Mouse (Mus musculus): ENCODE data around the gene Tsg101. TPM values are rescaled to one million over a fixed set of nuclear protein-coding genes. Genes with fewer than 3 reads are reported as not detected.

Gene Tsg101
- polyA plus RNA-seq, 1 experiment from 2014 or later: 180 TPM

- H3K4me3 ChIP-seq (replicated peaks): no peak overlapping the region
- ATAC-seq (replicated peaks; ENCODE audit: low FRiP score): no peak
- no peak overlapping the region for H3K9ac ChIP-seq
- WGBS: 83% methylated on average over 4 of the region's 4 CpGs
- no peaks in the 10 kb centered on the region for H3K9me3 ChIP-seq (replicated peaks)
- no peak overlapping the region for H3K27ac ChIP-seq
- no peak overlapping the region for H3K4me2 ChIP-seq
- peaks cover 8% of the 10 kb centered on the region; the same call in 1 of the 2 replicates for H3K27me3 ChIP-seq
- peaks cover 14% of the 10 kb centered on the region for H3K36me3 ChIP-seq
- peaks cover 43% of the 10 kb centered on the region for H3K4me1 ChIP-seq
Measured at GRCm38 (mm10) chr7:46843576-46843975, 76.2 kb downstream of the Tsg101 start.

- Histone ChIP-seq H3K36me3 (peaks cover 2% of the 10 kb centered on the region; the same call in 1 of the 2 replicates), H3K9ac (no peak overlapping the region), H3K27ac (no peak overlapping the region), H3K4me2 (no peak overlapping the region), H3K4me1 (peaks cover 51% of the 10 kb centered on the region), H3K27me3 (peaks cover 8% of the 10 kb centered on the region; the same call in 1 of the 2 replicates), H3K9me3 (replicated peaks) (no peaks in the 10 kb centered on the region), H3K4me3 (replicated peaks) (no peak overlapping the region)
- no peak for ATAC-seq (replicated peaks; ENCODE audit: low FRiP score)
- 43% methylated on average over 5 of the region's 5 CpGs for WGBS
Measured at GRCm38 (mm10) chr7:46842278-46842677, 77.5 kb downstream of the Tsg101 start.

GRCm38 (mm10) chr7:46840787-46841525 is 78.8 kb downstream of the Tsg101 start, which contains the start of gene Ldha:
TSS of gene Ldha (plus strand) at chr7:46841475.
- ATAC-seq (replicated peaks; ENCODE audit: low FRiP score): no peak

GRCm38 (mm10) chr7:46840326-46840725 is 79.4 kb downstream of the Tsg101 start:
- H3K27me3 ChIP-seq: peaks cover 8% of the 10 kb centered on the region; the same call in 1 of the 2 replicates
- H3K4me1 ChIP-seq: peaks cover 50% of the 10 kb centered on the region
- no peak overlapping the region for H3K4me2 ChIP-seq
- H3K9me3 ChIP-seq (replicated peaks): no peaks in the 10 kb centered on the region
- H3K9ac ChIP-seq: no peak overlapping the region
- H3K36me3 ChIP-seq: no peaks in the 10 kb centered on the region
- H3K27ac ChIP-seq: peak overlapping the region; percentile 87; the same call in 1 of the 2 replicates
- no peak overlapping the region for H3K4me3 ChIP-seq (replicated peaks)
- ATAC-seq (replicated peaks; ENCODE audit: low FRiP score): no peak
- 67% methylated on average over 4 of the region's 4 CpGs for WGBS

More at GRCm38 (mm10) chr7:46840787-46841525, 78.8 kb downstream of the Tsg101 start, which contains the start of gene Ldha:
- Histone ChIP-seq H3K4me1 (peaks cover 47% of the 10 kb centered on the region), H3K9ac (no peak within 1 kb of the TSS), H3K4me3 (replicated peaks) (no peak within 1 kb of the TSS), H3K36me3 (no peaks in the 10 kb centered on the region), H3K27ac (peak within 1 kb of the TSS; percentile 87; the same call in 1 of the 2 replicates), H3K27me3 (peaks cover 8% of the 10 kb centered on the region; the same call in 1 of the 2 replicates), H3K4me2 (no peak within 1 kb of the TSS), H3K9me3 (replicated peaks) (no peaks in the 10 kb centered on the region)
- 35% methylated on average over 6 of the region's 6 CpGs for whole genome bisulfite sequencing

- ATAC-seq (replicated peaks; ENCODE audit: low FRiP score): no peak
- Histone ChIP-seq H3K36me3 (no peaks in the 10 kb centered on the region), H3K9me3 (replicated peaks) (no peaks in the 10 kb centered on the region), H3K9ac (no peak overlapping the region), H3K27ac (peak overlapping the region; percentile 87), H3K4me3 (replicated peaks) (no peak overlapping the region), H3K4me1 (peaks cover 49% of the 10 kb centered on the region), H3K4me2 (no peak overlapping the region), H3K27me3 (peaks cover 8% of the 10 kb centered on the region; the same call in 1 of the 2 replicates)
- 86% methylated on average over 5 of the region's 5 CpGs for WGBS
Measured at GRCm38 (mm10) chr7:46839861-46840260, 79.9 kb downstream of the Tsg101 start.

- ATAC-seq (replicated peaks; ENCODE audit: low FRiP score): peak; percentile 15; the same call in 1 of the 2 replicates
- Histone ChIP-seq H3K4me1 (peaks cover 46% of the 10 kb centered on the region), H3K9me3 (replicated peaks) (no peaks in the 10 kb centered on the region), H3K27ac (peak overlapping the region; percentile 87), H3K4me3 (replicated peaks) (no peak overlapping the region), H3K4me2 (0 out of 2 replicates have a peak overlapping the region, but pooled peaks have one; percentile 40), H3K27me3 (peaks cover 8% of the 10 kb centered on the region; the same call in 1 of the 2 replicates), H3K36me3 (no peaks in the 10 kb centered on the region), H3K9ac (no peak overlapping the region)
- WGBS: 40% methylated on average over 7 of the region's 7 CpGs
Measured at GRCm38 (mm10) chr7:46839446-46839845, 80.3 kb downstream of the Tsg101 start.

Other genes with a start within 250 kb of the Tsg101 start
- gene Tph1, start 247.4 kb downstream of the Tsg101 start, polyA plus RNA-seq (2015; fragmentation: Nextera tagmentation; extraction: Ambion mirVana): 1.7 and 2.0 TPM in 2 replicates
- 32.6 and 33.6 TPM in 2 replicates for gene Saal1, start 209.3 kb downstream of the Tsg101 start, polyA plus RNA-seq (2015; fragmentation: Nextera tagmentation; extraction: Ambion mirVana)
- gene Saa3, start 204.3 kb downstream of the Tsg101 start, polyA plus RNA-seq (2015; fragmentation: Nextera tagmentation; extraction: Ambion mirVana): 0.42 and 0.55 TPM in 2 replicates
- 0.23 TPM in 1 of 2 replicates, not detected in the other for gene Saa4, start 187.4 kb downstream of the Tsg101 start, polyA plus RNA-seq (2015; fragmentation: Nextera tagmentation; extraction: Ambion mirVana)
- gene Saa1, start 177.0 kb downstream of the Tsg101 start, polyA plus RNA-seq (2015; fragmentation: Nextera tagmentation; extraction: Ambion mirVana): 2.6 and 2.9 TPM in 2 replicates
- 0.68 TPM in 1 of 2 replicates, not detected in the other for gene Saa2, start 168.2 kb downstream of the Tsg101 start, polyA plus RNA-seq (2015; fragmentation: Nextera tagmentation; extraction: Ambion mirVana)
- 27.7 and 31.5 TPM in 2 replicates for gene Hps5, start 123.9 kb downstream of the Tsg101 start, polyA plus RNA-seq (2015; fragmentation: Nextera tagmentation; extraction: Ambion mirVana)
- gene Gtf2h1, start 123.9 kb downstream of the Tsg101 start, polyA plus RNA-seq (2015; fragmentation: Nextera tagmentation; extraction: Ambion mirVana): 42.3 and 43.8 TPM in 2 replicates
- 1,596 and 1,620 TPM in 2 replicates for gene Ldha, start 78.5 kb downstream of the Tsg101 start, polyA plus RNA-seq (2015; fragmentation: Nextera tagmentation; extraction: Ambion mirVana)
- gene Ldhc, start 58.8 kb downstream of the Tsg101 start, polyA plus RNA-seq (2015; fragmentation: Nextera tagmentation; extraction: Ambion mirVana): 0.12 TPM in 1 of 2 replicates, not detected in the other
- gene Uevld, start 38.6 kb upstream of the Tsg101 start, polyA plus RNA-seq (2015; fragmentation: Nextera tagmentation; extraction: Ambion mirVana): 11.7 and 12.4 TPM in 2 replicates
- gene Gm9999, start 63.6 kb upstream of the Tsg101 start, polyA plus RNA-seq (2015; fragmentation: Nextera tagmentation; extraction: Ambion mirVana): not detected in 2 replicates
- gene Spty2d1, start 88.4 kb upstream of the Tsg101 start, polyA plus RNA-seq (2015; fragmentation: Nextera tagmentation; extraction: Ambion mirVana): 18.8 and 19.4 TPM in 2 replicates
- 28.1 and 30.2 TPM in 2 replicates for gene Tmem86a, start 130.6 kb upstream of the Tsg101 start, polyA plus RNA-seq (2015; fragmentation: Nextera tagmentation; extraction: Ambion mirVana)
- 0.66 and 0.92 TPM in 2 replicates for gene Ptpn5, start 213.7 kb upstream of the Tsg101 start, polyA plus RNA-seq (2015; fragmentation: Nextera tagmentation; extraction: Ambion mirVana)

Measured in kidney, embryonic 15.5 days (tissue).